8 mouse cellular contexts compared by ENCODE assay signal in genomic region chr3:51648037-51648664, GRCm38 (mm10). TPM values are rescaled to one million over a fixed set of nuclear protein-coding genes. Genes with fewer than 3 reads are reported as not detected.
DNase-seq lines count a peak whose midpoint lies in the region; ATAC-seq and TF ChIP-seq lines count a peak whose summit lies in the region.

No protein-coding gene starts in this region.

- no peaks in the 10 kb centered on the region for H3K36me3 ChIP-seq in lung, embryonic 14.5 days (ENCODE audit: insufficient read depth)

- no peak overlapping the region for H3K27ac ChIP-seq in lung, embryonic 14.5 days (ENCODE audit: low read depth)

- H3K4me2 ChIP-seq in lung, embryonic 14.5 days = peak overlapping the region; percentile 52

- H3K4me1 ChIP-seq in lung, embryonic 14.5 days (ENCODE audit: insufficient read depth) = peaks cover 9% of the 10 kb centered on the region; the same call in 1 of the 2 replicates

- ATAC-seq in frontal cortex, adult (ENCODE audit: low TSS enrichment) = peak; percentile 89
- 0 out of 2 replicates have a peak, but pooled peaks have one; percentile 23 for ATAC-seq in lung, embryonic 14.5 days (ENCODE audit: insufficient read depth)
- peak; percentile 71 for ATAC-seq in neutrophil, adult 5-6 weeks (ENCODE audit: extremely low read depth, insufficient number of reproducible peaks, low FRiP score, poor library complexity, severe bottlenecking)

- H3K9me3 ChIP-seq in lung, embryonic 14.5 days (ENCODE audit: low read depth, low read length) = no peaks in the 10 kb centered on the region

- H3K4me3 ChIP-seq in lung, embryonic 14.5 days (ENCODE audit: low read depth, low read length) = peak overlapping the region; percentile 16; the same call in 1 of the 2 replicates

- H3K27me3 ChIP-seq in lung, embryonic 14.5 days (ENCODE audit: insufficient read depth, low read length) = no peaks in the 10 kb centered on the region

- peak overlapping the region; percentile 32; the same call in 1 of the 2 replicates for H3K9ac ChIP-seq in lung, embryonic 14.5 days

- peak; percentile 60 for DNase-seq in MEL-GATA-1-ER (ENCODE audit: extremely low read depth, low read depth)
- DNase-seq in cerebellum, adult 8-10 months = peak; percentile 79
- DNase-seq in heart, postnatal 4 days = peak; percentile 87
- peak; percentile 66 to 82 for DNase-seq in layer of hippocampus, adult 8-10 months (ENCODE audit: low spot score in 2 of 2)
- DNase-seq in lung, embryonic 14.5 days = peak; percentile 92
- peak; percentile 42 for DNase-seq in testis, postnatal 14 days (ENCODE audit: low spot score)

- 37% methylated on average over 15 of the region's 15 CpGs for WGBS in lung, embryonic 14.5 days

- peak; percentile 96 for TF ChIP-seq CTCF in lung, embryonic 14.5 days (IDR thresholded peaks at IDR 0.05; ENCODE audit: low read depth)

RNA-seq across cellular contexts. Expression of gene Mgst2, which starts 12.0 kb away (rescaled TPM):
- 1 to 10 TPM; 1.6 TPM for total RNA-seq in heart, postnatal 4 days (2021)
- 1 to 10 TPM in 1 of 4 experiments, under 1 TPM in 1, not detected in 2; 0.61 to 1.4 TPM for total RNA-seq in layer of hippocampus, adult 8-10 months (2022)
- 1.8 and 1.9 TPM in 2 replicates for polyA plus RNA-seq in lung, embryonic 14.5 days (2014; fragmentation: Nextera tagmentation; extraction: Ambion mirVana)
- total RNA-seq in neutrophil, adult 5-6 weeks (2017) = 19.1 and 22.7 TPM in 2 replicates

Comparison
In these comparisons a context has a peak if more than half of its experiments do, and no peak if none do; other contexts are left out.
1. DNase-seq: peak in every context shown above with its lines; median percentile 92 in lung, embryonic 14.5 days; 87 in heart, postnatal 4 days; 79 in cerebellum, adult 8-10 months; 74 in layer of hippocampus, adult 8-10 months; 60 in MEL-GATA-1-ER; 42 in testis, postnatal 14 days.
2. ATAC-seq: peak in every context shown above with its lines; median percentile 89 in frontal cortex, adult; 71 in neutrophil, adult 5-6 weeks; 23 in lung, embryonic 14.5 days.